Mouse (Mus musculus) brown adipose tissue, adult 24 weeks (tissue): ENCODE results near the gene Tmem239. TPM values are rescaled to one million over a fixed set of nuclear protein-coding genes. Genes with fewer than 3 reads are reported as not detected.
"Not testable (repeated sequence)": the region's sequence is repeated elsewhere in the genome, so short reads cannot be mapped to it uniquely, and the experiment has no call there.

Source experiments
- H3K27ac ChIP-seq: fragments of 200-500 bp; replicated peaks from 2 replicates; pipeline ENCODE4 v1.5.1; 2012; ENCODE audit warnings: low read depth, mild to moderate bottlenecking, low read length
- H3K4me1 ChIP-seq: fragments of 200-500 bp; 2 replicates; pipeline ENCODE4 v1.6.1; 2012; ENCODE audit warnings: low read length, mixed read lengths; ENCODE audit not compliant: control insufficient read depth, insufficient read depth, insufficient read length
- H3K4me3 ChIP-seq: fragments of 200-500 bp; 2 replicates; pipeline ENCODE4 v1.5.1; 2012; ENCODE audit warnings: low read depth, mild to moderate bottlenecking, low read length, moderate library complexity; ENCODE audit not compliant: insufficient read depth
- polyA plus RNA-seq: library from polyadenylated mRNA; stranded (reverse); fragments of >200 nt; gene quantifications from 2 replicates; pipeline ENCODE4 v1.2.4, GENCODE M21; 2012; ENCODE audit not compliant: missing spikeins, insufficient read depth, insufficient read length

The Tmem239 gene
- not detected in 2 replicates for polyA plus RNA-seq

DNA sequence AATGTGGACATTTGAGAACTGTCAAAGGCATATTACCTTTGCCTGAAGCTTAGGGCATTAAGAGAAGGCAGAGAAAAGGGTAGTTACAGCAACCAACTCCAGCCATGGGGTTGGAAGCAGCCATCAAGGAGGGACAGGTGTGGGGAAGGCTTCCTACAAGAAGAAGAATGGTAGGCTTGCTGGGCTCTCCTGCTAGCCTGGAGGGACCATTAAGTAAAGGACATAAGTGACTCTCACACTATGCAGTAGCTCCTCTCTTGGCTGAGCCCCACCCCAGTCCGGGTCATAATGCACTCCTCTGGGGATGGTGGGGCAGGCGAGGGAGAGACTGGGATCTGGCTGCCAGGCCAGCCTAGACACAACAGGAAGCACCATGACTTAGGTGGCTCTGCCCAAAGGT, at the start of gene Tmem239:
Tmem239 (plus strand) TSS at position 301 of the 400 bp plus-strand sequence.
- H3K27ac ChIP-seq, result no peak within 1 kb of the TSS
- no peaks in the 10 kb centered on the region for H3K4me1 ChIP-seq
- H3K4me3 ChIP-seq, result no peak within 1 kb of the TSS

DNA sequence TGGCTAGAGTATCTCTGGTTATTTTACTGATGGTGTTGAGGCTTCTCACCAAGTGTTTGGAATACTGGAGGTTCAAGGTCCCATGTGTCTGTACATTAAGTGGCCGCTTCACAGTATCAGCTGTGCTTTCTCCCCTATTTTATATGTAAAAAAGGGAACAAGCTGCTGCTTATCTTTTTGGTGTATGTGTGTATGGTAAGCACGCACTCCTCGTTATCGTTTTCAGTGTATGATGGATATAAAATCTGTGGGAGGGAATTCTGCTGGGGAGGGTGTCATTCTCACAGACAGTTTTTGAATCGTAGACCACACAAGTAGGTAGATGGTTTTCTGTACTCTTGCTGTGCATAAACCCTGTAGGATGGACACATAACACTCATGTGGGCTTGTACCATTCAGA, 48.7 kb upstream of the Tmem239 start:
- H3K4me1 ChIP-seq, result no peaks in the 10 kb centered on the region

DNA sequence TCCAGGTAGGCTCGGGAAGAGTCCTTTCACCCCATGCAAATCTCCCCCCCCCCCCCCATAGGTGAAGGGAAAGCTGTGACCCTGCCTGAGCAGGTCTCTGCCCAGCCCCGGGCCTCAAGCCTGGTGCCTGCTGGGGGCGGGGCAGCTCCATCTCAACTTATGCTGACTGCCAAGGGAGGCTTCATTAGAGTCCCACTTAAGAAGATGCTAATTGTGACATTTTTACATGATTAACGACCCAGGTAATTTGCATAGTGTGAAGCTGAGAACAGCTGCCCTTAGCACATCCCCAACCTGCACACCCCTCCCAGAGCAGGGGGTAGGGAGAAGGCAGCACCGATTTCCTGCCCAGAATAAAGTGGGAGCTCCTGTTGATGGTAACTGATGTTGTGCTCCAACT, 47.4 kb upstream of the Tmem239 start:
- no peaks in the 10 kb centered on the region for H3K4me1 ChIP-seq
- no peak overlapping the region for H3K27ac ChIP-seq
- no peak overlapping the region for H3K4me3 ChIP-seq

More for the DNA sequence above, 48.7 kb upstream of the Tmem239 start:
- Histone ChIP-seq H3K4me3 (no peak overlapping the region), H3K27ac (no peak overlapping the region)

DNA sequence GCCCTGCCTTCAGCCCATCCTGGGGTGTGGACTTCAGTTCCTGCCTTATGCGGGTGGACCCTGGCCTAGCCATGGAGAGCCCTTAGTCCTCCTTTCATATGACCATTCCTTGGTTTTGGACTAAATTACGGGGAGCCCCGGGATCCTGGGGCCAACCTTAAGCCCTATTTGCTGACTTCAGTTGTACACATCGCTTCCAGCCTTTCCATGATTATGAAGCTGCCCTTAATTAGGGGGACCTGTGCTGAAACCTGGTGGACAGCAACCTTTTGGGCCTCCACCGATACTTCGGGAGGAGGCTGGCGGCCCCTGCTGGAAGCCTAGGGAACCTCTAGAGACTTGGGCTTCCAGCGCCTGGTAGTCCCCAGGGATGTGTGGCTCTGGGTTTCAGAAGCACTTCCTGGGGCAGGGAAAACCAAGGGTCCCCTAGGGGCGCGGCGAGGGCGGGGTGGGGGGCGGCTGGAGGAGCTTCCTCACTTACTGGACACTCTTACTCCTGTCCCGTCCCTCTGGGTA, 43.7 kb upstream of the Tmem239 start:
- H3K4me1 ChIP-seq, result no peaks in the 10 kb centered on the region
- H3K27ac ChIP-seq, result no peak overlapping the region
- no peak overlapping the region for H3K4me3 ChIP-seq

DNA sequence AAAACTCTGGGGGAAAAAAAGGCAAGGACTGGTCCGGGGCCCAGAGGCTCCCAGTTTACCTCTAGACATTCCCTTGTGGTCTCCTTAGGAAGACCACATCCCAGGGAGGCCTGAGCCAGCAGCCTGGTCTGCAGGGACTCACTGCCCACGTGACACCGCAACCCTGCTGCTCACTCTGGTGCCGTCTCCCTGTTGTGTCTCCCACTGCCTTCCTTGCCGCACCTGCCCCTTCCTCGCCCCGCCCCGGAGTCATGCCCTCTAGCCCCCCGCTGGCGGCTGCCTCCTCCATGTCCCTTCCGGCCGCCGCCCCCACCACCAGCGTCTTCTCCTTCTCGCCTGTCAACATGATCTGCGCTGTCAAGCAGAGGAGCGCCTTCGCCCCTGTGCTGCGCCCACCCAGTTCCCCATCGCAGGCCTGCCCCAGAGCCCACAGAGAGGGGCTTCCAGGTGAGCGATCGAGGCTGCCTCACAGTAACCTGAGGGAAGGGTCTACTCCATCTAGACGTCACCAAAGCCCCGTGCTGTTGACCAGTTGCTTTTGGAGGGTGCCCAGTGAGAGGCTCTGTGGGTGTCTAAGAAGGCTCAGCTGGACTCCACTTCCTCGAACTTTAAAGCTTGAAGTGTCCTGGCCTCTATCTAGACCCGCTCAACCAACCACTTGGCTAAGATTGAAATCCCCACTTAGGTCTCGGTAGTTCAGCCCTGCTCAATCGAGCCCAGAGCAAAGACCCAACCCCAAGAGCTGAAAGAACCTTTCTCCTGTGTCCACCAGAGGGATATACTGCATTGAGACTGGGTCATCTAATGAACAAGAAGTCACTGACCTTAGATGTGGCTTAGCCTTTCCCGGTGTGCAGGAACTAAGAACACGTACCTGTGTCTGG, 40.8 kb upstream of the Tmem239 start:
- Histone ChIP-seq H3K27ac (no peak overlapping the region), H3K4me3 (no peak overlapping the region), H3K4me1 (no peaks in the 10 kb centered on the region)

DNA sequence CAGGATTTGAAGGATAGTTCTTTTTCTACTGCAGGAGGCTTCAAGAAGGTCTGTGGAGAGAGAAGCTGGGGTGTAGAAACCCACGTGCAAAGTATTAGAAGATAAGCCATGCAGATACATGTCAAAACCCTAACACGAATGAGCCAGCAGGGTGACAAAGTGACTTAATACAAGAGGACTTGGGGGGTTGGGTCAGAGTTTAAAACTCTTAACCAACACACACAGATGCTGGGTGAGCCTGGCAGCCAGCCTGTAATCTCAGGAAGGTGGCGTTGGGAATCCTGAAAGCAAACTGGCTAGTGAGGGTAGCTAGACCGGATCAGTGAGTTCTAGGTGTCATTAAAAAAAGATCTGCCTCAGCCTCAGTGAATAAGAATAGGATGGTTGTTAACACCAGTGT, 38.9 kb upstream of the Tmem239 start:
- Histone ChIP-seq H3K4me1 (no peaks in the 10 kb centered on the region), H3K27ac (no peak overlapping the region), H3K4me3 (no peak overlapping the region)

DNA sequence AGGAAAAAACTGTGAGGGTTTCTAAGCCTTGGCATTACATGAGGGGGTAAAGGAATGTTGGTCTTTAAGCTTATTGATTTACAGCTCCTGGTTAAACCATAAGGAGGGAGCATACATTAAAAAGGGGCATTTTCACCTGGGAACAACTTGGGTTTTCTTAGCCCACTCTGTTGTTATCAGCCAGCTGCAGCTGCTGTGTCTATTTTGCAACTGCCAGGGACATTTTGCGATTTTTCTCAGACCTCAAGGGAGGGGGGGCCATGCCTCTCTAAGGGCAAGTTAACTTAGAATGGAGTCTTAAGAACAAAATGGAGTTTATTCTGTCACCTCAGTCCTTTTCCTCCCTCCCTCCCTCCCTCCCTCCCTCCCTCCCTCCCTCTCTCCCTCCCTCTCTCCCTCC, 33.3 kb upstream of the Tmem239 start:
- H3K4me1 ChIP-seq, H3K4me3 ChIP-seq, H3K27ac ChIP-seq: not testable (repeated sequence)

DNA sequence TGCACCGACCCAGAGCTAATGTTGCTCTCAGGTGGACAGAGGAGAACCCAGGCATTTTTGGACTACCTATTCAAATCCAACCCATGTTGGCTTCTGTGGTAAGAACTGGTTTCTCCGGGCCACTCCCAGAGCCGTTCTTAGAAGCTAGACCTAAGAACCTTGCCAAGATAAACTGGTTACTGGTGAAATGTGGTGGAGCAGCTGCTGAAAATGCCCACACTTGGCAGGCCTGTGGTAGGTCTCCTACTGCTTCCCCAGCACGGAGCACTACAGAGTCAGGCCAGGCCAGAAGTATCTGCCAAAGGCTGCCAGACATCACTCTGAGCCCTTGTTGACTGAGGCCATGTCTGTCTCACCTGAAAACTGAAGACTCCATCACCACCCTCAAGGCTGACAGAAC, 31.3 kb upstream of the Tmem239 start:
- H3K4me3 ChIP-seq, result no peak overlapping the region
- H3K27ac ChIP-seq, result no peak overlapping the region

DNA sequence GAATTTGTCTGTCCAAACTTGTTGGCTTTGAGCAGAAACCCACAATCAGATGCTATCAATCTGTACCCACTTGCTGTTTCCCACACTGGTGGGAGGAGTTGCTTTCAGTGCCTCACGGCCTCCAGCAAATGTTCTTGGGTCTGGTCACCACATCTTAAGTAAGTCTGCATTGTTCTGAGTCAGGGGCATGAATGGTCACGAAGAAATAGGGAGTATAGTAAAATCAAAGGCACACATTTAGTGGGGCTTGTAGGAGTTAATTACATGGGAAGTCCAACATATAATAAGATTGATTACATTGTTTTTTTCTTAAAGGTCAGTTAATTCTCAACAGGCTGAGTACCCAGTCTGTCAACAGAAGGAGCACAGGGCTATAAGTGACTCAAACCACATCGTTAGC, 23.1 kb upstream of the Tmem239 start:
- Histone ChIP-seq H3K27ac (no peak overlapping the region), H3K4me1 (no peaks in the 10 kb centered on the region), H3K4me3 (no peak overlapping the region)

More for the DNA sequence above, 31.3 kb upstream of the Tmem239 start:
- no peaks in the 10 kb centered on the region for H3K4me1 ChIP-seq

DNA sequence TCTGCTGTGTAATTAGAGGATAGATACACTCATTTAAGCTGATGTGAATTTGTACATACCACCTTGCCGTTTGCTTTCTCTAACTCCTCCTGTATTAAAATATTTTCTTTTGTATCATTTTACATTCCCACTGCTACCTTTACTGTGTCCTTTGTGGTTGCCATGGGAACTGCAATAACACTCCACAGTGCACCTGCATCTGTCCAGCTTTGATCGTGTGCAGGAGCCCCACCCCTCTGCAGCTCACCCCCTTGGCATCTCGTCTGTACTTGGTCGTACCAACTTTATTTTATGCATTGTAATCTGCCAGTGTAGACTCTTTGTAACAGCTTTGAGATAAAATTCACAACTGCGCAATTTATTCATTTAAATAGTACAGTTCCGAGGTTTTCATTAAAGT, 22.4 kb upstream of the Tmem239 start:
- H3K4me3 ChIP-seq, result no peak overlapping the region
- no peaks in the 10 kb centered on the region for H3K4me1 ChIP-seq
- no peak overlapping the region for H3K27ac ChIP-seq

DNA sequence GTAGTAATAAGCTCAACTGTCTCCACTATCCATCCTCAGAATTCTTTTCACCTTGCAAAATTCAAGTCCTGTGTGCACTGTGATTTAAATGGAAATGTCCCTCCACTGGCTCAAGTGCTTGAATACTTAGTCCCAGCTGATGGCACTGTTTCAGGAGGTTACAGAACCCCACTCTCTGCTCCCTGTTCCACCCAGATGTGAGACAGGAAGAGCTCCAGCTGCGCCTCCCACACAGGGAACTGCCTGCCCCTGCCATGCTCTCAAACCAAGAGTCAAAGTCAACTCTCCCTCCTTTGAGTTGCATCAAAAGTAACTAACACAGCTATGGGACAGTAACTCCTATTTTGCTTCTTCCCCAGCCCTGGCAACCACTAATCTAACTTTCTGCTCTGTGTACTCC, 20.1 kb upstream of the Tmem239 start:
- no peaks in the 10 kb centered on the region for H3K4me1 ChIP-seq
- no peak overlapping the region for H3K27ac ChIP-seq
- no peak overlapping the region for H3K4me3 ChIP-seq

DNA sequence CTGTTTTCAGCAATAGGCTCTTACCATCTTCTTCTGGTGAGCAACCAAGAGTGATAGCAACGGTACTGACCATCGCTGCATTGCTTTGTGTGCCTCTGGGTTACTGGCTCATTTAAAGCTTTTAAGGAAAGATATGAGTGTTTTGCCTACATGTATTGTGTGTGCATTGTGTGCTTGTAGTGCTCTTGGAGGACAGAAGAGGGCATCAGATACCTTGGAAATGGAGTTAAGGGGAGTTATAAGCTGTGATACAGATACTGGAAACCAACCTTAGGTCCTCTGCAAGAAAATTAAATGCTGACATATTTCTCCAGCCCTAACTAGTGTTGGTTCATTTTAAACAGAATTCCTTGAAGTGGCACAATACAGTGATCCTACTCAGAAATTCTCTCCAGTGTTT, 17.5 kb upstream of the Tmem239 start:
- Histone ChIP-seq H3K4me1 (no peaks in the 10 kb centered on the region), H3K27ac (no peak overlapping the region), H3K4me3 (no peak overlapping the region)

DNA sequence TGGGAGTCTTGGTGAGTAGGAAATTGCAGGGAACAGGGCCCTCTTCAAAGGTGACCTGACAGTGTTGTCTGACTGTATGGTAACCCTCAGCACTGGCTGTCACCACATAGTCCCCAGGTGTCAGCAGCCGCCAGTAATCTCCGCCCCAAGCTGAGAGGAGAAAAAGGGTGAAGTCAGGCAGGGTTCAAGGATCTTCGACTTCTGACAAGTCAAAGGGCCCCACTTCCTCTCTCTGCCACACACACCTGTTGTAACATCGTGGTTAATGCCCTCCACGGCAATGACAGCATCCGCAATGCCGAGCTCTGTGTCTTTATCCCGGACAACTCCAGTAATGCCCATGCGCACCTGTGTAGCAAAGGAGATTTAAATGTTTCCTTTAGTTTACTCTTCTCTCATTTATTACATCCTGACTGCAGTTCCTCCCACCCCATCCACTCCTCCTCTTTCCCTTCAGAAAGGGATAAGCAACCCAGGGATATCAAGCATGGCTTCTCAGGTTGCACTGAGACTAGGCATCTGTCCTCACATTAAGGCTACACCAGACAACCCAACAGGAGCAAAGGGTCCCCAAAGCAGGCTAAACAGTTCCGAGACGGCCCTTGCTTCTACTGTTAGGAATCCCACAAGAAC, 15.2 kb upstream of the Tmem239 start:
- H3K4me3 ChIP-seq, result no peak overlapping the region
- no peaks in the 10 kb centered on the region for H3K4me1 ChIP-seq
- no peak overlapping the region for H3K27ac ChIP-seq

DNA sequence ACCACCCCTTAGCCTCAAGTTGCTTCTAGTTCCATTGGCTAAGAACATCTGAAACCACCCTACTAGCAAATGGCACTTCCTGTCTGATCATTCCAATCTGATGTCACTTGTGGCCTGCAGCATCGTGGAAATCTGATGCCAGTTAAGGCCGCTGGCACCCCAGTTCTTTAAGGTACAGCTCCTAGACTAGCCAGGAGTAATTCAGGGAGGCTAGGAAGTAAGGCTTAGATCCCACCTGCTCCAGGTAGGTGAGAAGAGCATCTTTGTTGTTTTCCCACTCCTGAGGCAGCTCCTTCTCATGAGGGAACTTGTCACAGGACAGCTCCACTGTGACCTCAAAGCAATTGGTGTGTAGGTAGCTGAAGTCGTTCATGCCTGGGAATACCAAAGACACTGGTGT, 13.4 kb upstream of the Tmem239 start:
- Histone ChIP-seq H3K4me1 (no peaks in the 10 kb centered on the region), H3K27ac (no peak overlapping the region)

DNA sequence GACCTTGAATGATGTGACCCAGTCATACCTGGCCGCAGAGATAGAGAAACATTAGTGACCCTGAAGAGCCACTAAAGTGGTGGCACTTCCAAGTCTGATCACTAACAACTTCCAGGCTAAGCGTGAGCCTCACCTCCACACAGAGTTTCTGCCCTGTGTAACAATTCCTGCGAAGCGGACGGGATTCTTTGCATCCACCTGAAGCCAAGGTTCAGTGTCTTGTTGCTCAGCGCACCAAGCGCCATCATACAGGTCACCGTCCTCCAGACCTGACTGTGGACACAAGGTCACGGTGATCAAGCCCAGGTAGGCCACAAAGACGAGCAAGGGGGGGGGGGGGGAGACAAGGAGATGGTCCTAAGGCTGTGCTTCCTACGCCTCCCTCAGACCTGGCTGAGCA, 10.6 kb upstream of the Tmem239 start:
- Histone ChIP-seq H3K4me3 (no peak overlapping the region), H3K27ac (no peak overlapping the region), H3K4me1 (no peaks in the 10 kb centered on the region)

More for the DNA sequence above, 13.4 kb upstream of the Tmem239 start:
- no peak overlapping the region for H3K4me3 ChIP-seq
